Mouse (Mus musculus) heart, embryonic 11.5 days (tissue): Measurements from ENCODE around the gene Tead3. TPM values are rescaled to one million over a fixed set of nuclear protein-coding genes. Genes with fewer than 3 reads are reported as not detected.

Experiments
- ATAC-seq: fragments of 200-750 bp; cut with Nextera tagmentation; replicated peaks from 2 replicates; pipeline ENCODE4 v1.8.0; 2017; ENCODE audit warnings: moderate library complexity; ENCODE audit not compliant: insufficient number of reproducible peaks, low FRiP score, low TSS enrichment
- H3K27ac ChIP-seq: fragments of 300-500 bp; sonication (generic); 2 replicates; pipeline ENCODE4 v1.5.1; 2014; ENCODE audit warnings: mild to moderate bottlenecking, low read depth, low read length
- H3K27me3 ChIP-seq: fragments of 300-500 bp; sonication (generic); 2 replicates; pipeline ENCODE4 v1.6.1; 2014; ENCODE audit warnings: mild to moderate bottlenecking, low read length, mixed read lengths; ENCODE audit not compliant: control insufficient read depth, insufficient read depth
- H3K36me3 ChIP-seq: fragments of 300-500 bp; sonication (generic); 2 replicates; pipeline ENCODE4 v1.6.1; 2014; ENCODE audit warnings: mild to moderate bottlenecking, low read length, moderate library complexity, mixed read lengths; ENCODE audit not compliant: control insufficient read depth, insufficient read depth
- H3K4me1 ChIP-seq: fragments of 300-500 bp; sonication (generic); 2 replicates; pipeline ENCODE4 v1.6.1; 2014; ENCODE audit warnings: low read length; ENCODE audit not compliant: control insufficient read depth, insufficient read depth
- H3K4me2 ChIP-seq: fragments of 300-500 bp; sonication (generic); 2 replicates; pipeline ENCODE4 v1.6.1; 2014; ENCODE audit warnings: mild to moderate bottlenecking, moderate library complexity
- H3K4me3 ChIP-seq: fragments of 300-500 bp; sonication (generic); 2 replicates; pipeline ENCODE4 v1.5.1; 2014; ENCODE audit warnings: low read depth, low read length
- H3K9ac ChIP-seq: fragments of 300-500 bp; sonication (generic); 2 replicates; pipeline ENCODE4 v1.6.1; 2014; ENCODE audit warnings: mild to moderate bottlenecking, low read depth, low read length, moderate library complexity
- H3K9me3 ChIP-seq: fragments of 300-500 bp; sonication (generic); replicated peaks from 2 replicates; pipeline ENCODE4 v1.6.1; 2016; ENCODE audit warnings: low read length; ENCODE audit not compliant: control insufficient read depth
- WGBS: fragments of 180-500 bp; shearing (Covaris S2); extraction: QIAGEN DNeasy Blood & Tissue Kit; methylation state at CpG from one replicate; pipeline ENCODE4 v1.1.7; 2014; ENCODE audit not compliant: insufficient replicate concordance; 5-methylcytosine and 5-hydroxymethylcytosine counted together
- polyA plus RNA-seq: library from polyadenylated mRNA; unstranded; fragments of >200 nt; fragmentation: Nextera tagmentation; extraction: Ambion mirVana; gene quantifications from 2 replicates; pipeline ENCODE4 v1.2.1, GENCODE M21; 2014

The Tead3 gene
- 6.5 and 7.5 TPM in 2 replicates for polyA plus RNA-seq

GRCm38 (mm10) chr17:28350466-28351352 is at the start of gene Tead3:
Gene Tead3, minus strand, starts transcription at chr17:28350817.
- H3K4me2 ChIP-seq, result peak within 1 kb of the TSS; percentile 96
- H3K9ac ChIP-seq, result peak within 1 kb of the TSS; percentile 95
- peaks cover 34% of the 10 kb centered on the region for H3K4me1 ChIP-seq
- WGBS, result under 1% methylated on average over 50 of the region's 73 CpGs
- H3K27me3 ChIP-seq, result peaks cover 21% of the 10 kb centered on the region
- H3K36me3 ChIP-seq, result no peaks in the 10 kb centered on the region
- ATAC-seq, result peak; percentile 78
- peak within 1 kb of the TSS; percentile 86 for H3K4me3 ChIP-seq
- no peaks in the 10 kb centered on the region for H3K9me3 ChIP-seq
- peak within 1 kb of the TSS; percentile 90 for H3K27ac ChIP-seq

- no peaks in the 10 kb centered on the region for H3K9me3 ChIP-seq
- 68% methylated on average over 7 of the region's 7 CpGs for WGBS
- no peak overlapping the region for H3K4me3 ChIP-seq
- no peaks in the 10 kb centered on the region for H3K27me3 ChIP-seq
- H3K9ac ChIP-seq, result no peak overlapping the region
- no peak overlapping the region for H3K4me2 ChIP-seq
- peaks cover 5% of the 10 kb centered on the region; the same call in 1 of the 2 replicates for H3K4me1 ChIP-seq
- H3K27ac ChIP-seq, result no peak overlapping the region
- no peaks in the 10 kb centered on the region for H3K36me3 ChIP-seq
- ATAC-seq, result no peak
Observed at GRCm38 (mm10) chr17:28394994-28395393, 44.4 kb upstream of the Tead3 start.

GRCm38 (mm10) chr17:28394051-28394765 is 43.6 kb upstream of the Tead3 start:
- Histone ChIP-seq H3K4me3 (no peak overlapping the region), H3K36me3 (no peaks in the 10 kb centered on the region), H3K9me3 (no peaks in the 10 kb centered on the region), H3K9ac (no peak overlapping the region), H3K27ac (no peak overlapping the region), H3K4me1 (peaks cover 5% of the 10 kb centered on the region; the same call in 1 of the 2 replicates), H3K27me3 (peaks cover 4% of the 10 kb centered on the region), H3K4me2 (no peak overlapping the region)
- no peak for ATAC-seq
- 76% methylated on average over 15 of the region's 15 CpGs for WGBS

GRCm38 (mm10) chr17:28391568-28392432 is 41.2 kb upstream of the Tead3 start:
- no peak for ATAC-seq
- H3K4me3 ChIP-seq, result peak overlapping the region; percentile 21; the same call in 1 of the 2 replicates
- H3K4me1 ChIP-seq, result peaks cover 5% of the 10 kb centered on the region; the same call in 1 of the 2 replicates
- H3K4me2 ChIP-seq, result peak overlapping the region; percentile 53
- H3K27me3 ChIP-seq, result peaks cover 26% of the 10 kb centered on the region
- H3K27ac ChIP-seq, result no peak overlapping the region
- no peaks in the 10 kb centered on the region for H3K36me3 ChIP-seq
- H3K9ac ChIP-seq, result 0 out of 2 replicates have a peak overlapping the region, but pooled peaks have one; percentile 12
- 5% methylated on average over 23 of the region's 25 CpGs for WGBS
- H3K9me3 ChIP-seq, result no peaks in the 10 kb centered on the region

GRCm38 (mm10) chr17:28388534-28388933 is 37.9 kb upstream of the Tead3 start:
- Histone ChIP-seq H3K27me3 (peaks cover 37% of the 10 kb centered on the region), H3K4me1 (peaks cover 8% of the 10 kb centered on the region; the same call in 1 of the 2 replicates), H3K36me3 (no peaks in the 10 kb centered on the region), H3K9me3 (no peaks in the 10 kb centered on the region; the same call in 1 of the 2 replicates), H3K4me2 (no peak overlapping the region), H3K4me3 (no peak overlapping the region), H3K9ac (no peak overlapping the region), H3K27ac (no peak overlapping the region)
- no peak for ATAC-seq
- WGBS, result 77% methylated on average over 3 of the region's 3 CpGs

- Histone ChIP-seq H3K27ac (no peak overlapping the region), H3K4me1 (peaks cover 2% of the 10 kb centered on the region; the same call in 1 of the 2 replicates), H3K9ac (no peak overlapping the region), H3K27me3 (peaks cover 37% of the 10 kb centered on the region), H3K36me3 (no peaks in the 10 kb centered on the region), H3K4me3 (peak overlapping the region; percentile 11; the same call in 1 of the 2 replicates), H3K9me3 (no peaks in the 10 kb centered on the region; the same call in 1 of the 2 replicates), H3K4me2 (peak overlapping the region; percentile 53)
- WGBS, result 5% methylated on average over 23 of the region's 23 CpGs
- no peak for ATAC-seq
Observed at GRCm38 (mm10) chr17:28386150-28386905, 35.7 kb upstream of the Tead3 start.

- WGBS, result 64% methylated on average over 4 of the region's 4 CpGs
- ATAC-seq, result no peak
- H3K27ac ChIP-seq, result no peak overlapping the region
- 0 out of 2 replicates have a peak, but pooled peaks cover 2% of the 10 kb centered on the region for H3K4me1 ChIP-seq
- H3K4me2 ChIP-seq, result no peak overlapping the region
- peaks cover 36% of the 10 kb centered on the region for H3K27me3 ChIP-seq
- no peaks in the 10 kb centered on the region for H3K36me3 ChIP-seq
- H3K4me3 ChIP-seq, result no peak overlapping the region
- H3K9ac ChIP-seq, result no peak overlapping the region
- no peaks in the 10 kb centered on the region; the same call in 1 of the 2 replicates for H3K9me3 ChIP-seq
Observed at GRCm38 (mm10) chr17:28384298-28384697, 33.7 kb upstream of the Tead3 start.
